Mouse (Mus musculus): ENCODE results near the gene Serpina3n. TPM values are rescaled to one million over a fixed set of nuclear protein-coding genes. Genes with fewer than 3 reads are reported as not detected.
"Not testable (repeated sequence)": the region's sequence is repeated elsewhere in the genome, so short reads cannot be mapped to it uniquely, and the experiment has no call there.

The Serpina3n gene
- polyA plus RNA-seq, 1 experiment from 2014 or later: 1.6 TPM

- no peaks in the 10 kb centered on the region for H3K9me3 ChIP-seq (ENCODE audit: control insufficient read depth, low read length)
- no peaks in the 10 kb centered on the region for H3K36me3 ChIP-seq (ENCODE audit: control insufficient read depth, insufficient read depth, low read length)
- H3K27me3 ChIP-seq (ENCODE audit: control insufficient read depth, insufficient read depth, low read length): no peaks in the 10 kb centered on the region
- no peak overlapping the region for H3K4me2 ChIP-seq (ENCODE audit: low read depth, low read length)
- H3K9ac ChIP-seq (replicated peaks; ENCODE audit: low read depth, low read length): no peak overlapping the region
- no peak for ATAC-seq (ENCODE audit: low read depth)
- no peaks in the 10 kb centered on the region for H3K4me1 ChIP-seq (ENCODE audit: control insufficient read depth, insufficient read depth, low read length)
- H3K4me3 ChIP-seq (ENCODE audit: low read depth, low read length): no peak overlapping the region
- no peak overlapping the region for H3K27ac ChIP-seq (ENCODE audit: low read depth, low read length)
These were observed 18.1 kb upstream of the Serpina3n start for GRCm38 (mm10) chr12:104388477-104388876.

- H3K27me3 ChIP-seq (ENCODE audit: control insufficient read depth, insufficient read depth, low read length); H3K9ac ChIP-seq (replicated peaks; ENCODE audit: low read depth, low read length); H3K36me3 ChIP-seq (ENCODE audit: control insufficient read depth, insufficient read depth, low read length); H3K27ac ChIP-seq (ENCODE audit: low read depth, low read length); H3K4me3 ChIP-seq (ENCODE audit: low read depth, low read length); H3K4me1 ChIP-seq (ENCODE audit: control insufficient read depth, insufficient read depth, low read length); H3K4me2 ChIP-seq (ENCODE audit: low read depth, low read length); H3K9me3 ChIP-seq (ENCODE audit: control insufficient read depth, low read length); ATAC-seq (ENCODE audit: low read depth): not testable (repeated sequence)
- WGBS: 73% methylated on average over 2 of the region's 2 CpGs
These were observed 15.5 kb upstream of the Serpina3n start for GRCm38 (mm10) chr12:104391057-104391456.

- Histone ChIP-seq H3K27ac (ENCODE audit: low read depth, low read length) (no peak overlapping the region), H3K36me3 (ENCODE audit: control insufficient read depth, insufficient read depth, low read length) (no peaks in the 10 kb centered on the region), H3K9me3 (ENCODE audit: control insufficient read depth, low read length) (no peaks in the 10 kb centered on the region), H3K27me3 (ENCODE audit: control insufficient read depth, insufficient read depth, low read length) (no peaks in the 10 kb centered on the region), H3K4me2 (ENCODE audit: low read depth, low read length) (no peak overlapping the region), H3K4me3 (ENCODE audit: low read depth, low read length) (no peak overlapping the region), H3K4me1 (ENCODE audit: control insufficient read depth, insufficient read depth, low read length) (no peaks in the 10 kb centered on the region), H3K9ac (replicated peaks; ENCODE audit: low read depth, low read length) (no peak overlapping the region)
- WGBS: 89% methylated on average over 5 of the region's 5 CpGs
- ATAC-seq (ENCODE audit: low read depth): no peak
These were observed 2.6 kb upstream of the Serpina3n start for GRCm38 (mm10) chr12:104403968-104404367.

GRCm38 (mm10) chr12:104412507-104412906 lies 6.0 kb downstream of the Serpina3n start:
- H3K9me3 ChIP-seq (ENCODE audit: control insufficient read depth, low read length): no peaks in the 10 kb centered on the region
- no peak overlapping the region for H3K4me3 ChIP-seq (ENCODE audit: low read depth, low read length)
- H3K4me2 ChIP-seq (ENCODE audit: low read depth, low read length): no peak overlapping the region
- H3K36me3 ChIP-seq (ENCODE audit: control insufficient read depth, insufficient read depth, low read length): no peaks in the 10 kb centered on the region
- 94% methylated on average over 6 of the region's 6 CpGs for WGBS
- ATAC-seq (ENCODE audit: low read depth): no peak
- no peaks in the 10 kb centered on the region for H3K4me1 ChIP-seq (ENCODE audit: control insufficient read depth, insufficient read depth, low read length)
- H3K27me3 ChIP-seq (ENCODE audit: control insufficient read depth, insufficient read depth, low read length): no peaks in the 10 kb centered on the region
- H3K27ac ChIP-seq (ENCODE audit: low read depth, low read length): no peak overlapping the region
- H3K9ac ChIP-seq (replicated peaks; ENCODE audit: low read depth, low read length): no peak overlapping the region

DNA sequence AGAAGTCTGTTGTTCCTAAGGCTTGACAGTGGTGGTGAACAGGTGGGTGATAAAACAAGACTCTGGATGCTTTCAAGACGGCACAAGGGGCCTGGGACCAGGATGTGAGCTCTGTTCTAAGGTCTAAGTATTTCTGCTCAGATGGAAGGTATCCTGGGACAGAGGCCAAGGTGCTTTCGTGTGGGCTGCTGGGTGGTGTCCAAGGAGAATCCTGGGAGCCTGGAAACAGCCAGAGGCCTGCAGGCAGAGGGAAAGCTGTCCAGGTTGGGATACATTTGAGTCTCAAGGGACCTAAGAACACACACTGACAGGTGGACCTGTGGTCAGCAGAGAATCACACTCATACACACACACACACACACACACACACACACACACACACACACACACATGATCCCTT lies 8.0 kb downstream of the Serpina3n start:
- Histone ChIP-seq H3K9me3 (ENCODE audit: control insufficient read depth, low read length) (no peaks in the 10 kb centered on the region), H3K9ac (replicated peaks; ENCODE audit: low read depth, low read length) (no peak overlapping the region), H3K36me3 (ENCODE audit: control insufficient read depth, insufficient read depth, low read length) (no peaks in the 10 kb centered on the region), H3K27me3 (ENCODE audit: control insufficient read depth, insufficient read depth, low read length) (no peaks in the 10 kb centered on the region), H3K4me3 (ENCODE audit: low read depth, low read length) (no peak overlapping the region), H3K27ac (ENCODE audit: low read depth, low read length) (no peak overlapping the region), H3K4me1 (ENCODE audit: control insufficient read depth, insufficient read depth, low read length) (no peaks in the 10 kb centered on the region), H3K4me2 (ENCODE audit: low read depth, low read length) (no peak overlapping the region)
- 66% methylated on average over 2 of the region's 2 CpGs for WGBS
- no peak for ATAC-seq (ENCODE audit: low read depth)

DNA sequence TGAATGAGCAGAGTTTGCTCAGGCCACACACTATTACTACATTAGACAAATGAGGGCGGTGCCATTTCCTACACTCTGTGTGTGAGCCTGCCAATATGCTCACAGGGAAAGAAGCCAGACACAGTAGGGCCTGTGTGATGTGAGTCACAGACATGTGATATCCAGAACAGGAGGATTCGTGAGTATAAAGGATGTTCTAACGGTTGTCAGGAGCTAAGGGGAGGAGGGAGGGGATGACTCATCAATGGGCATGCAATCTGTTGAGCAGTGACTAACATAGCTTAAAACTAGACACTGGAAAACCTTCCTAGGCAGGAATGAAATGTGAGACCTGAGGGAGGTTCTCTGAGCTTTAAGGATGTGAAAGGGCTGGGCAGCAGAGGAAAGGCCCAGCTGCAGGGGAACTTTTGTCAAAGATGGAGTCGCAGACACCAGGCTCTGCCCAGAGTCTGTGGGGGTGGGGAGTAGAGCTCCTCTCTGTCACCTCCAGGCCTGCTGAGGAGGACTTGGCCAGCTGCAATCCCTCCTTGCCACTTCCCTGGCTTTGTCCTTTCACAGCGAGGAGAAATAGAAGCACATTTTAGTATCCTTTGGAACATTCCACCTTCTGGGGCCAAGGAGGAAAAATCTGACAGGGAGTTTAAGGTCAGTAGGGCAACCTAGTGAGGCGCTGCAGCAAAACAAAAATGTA lies 9.2 kb downstream of the Serpina3n start:
- no peak for ATAC-seq (ENCODE audit: low read depth)

GRCm38 (mm10) chr12:104418340-104419135 lies 12.0 kb downstream of the Serpina3n start:
- Histone ChIP-seq H3K4me3 (ENCODE audit: low read depth, low read length) (peak overlapping the region; percentile 19; the same call in 1 of the 2 replicates), H3K36me3 (ENCODE audit: control insufficient read depth, insufficient read depth, low read length) (no peaks in the 10 kb centered on the region), H3K4me1 (ENCODE audit: control insufficient read depth, insufficient read depth, low read length) (no peaks in the 10 kb centered on the region), H3K9ac (replicated peaks; ENCODE audit: low read depth, low read length) (no peak overlapping the region; the same call in 1 of the 2 replicates), H3K9me3 (ENCODE audit: control insufficient read depth, low read length) (no peaks in the 10 kb centered on the region), H3K4me2 (ENCODE audit: low read depth, low read length) (peak overlapping the region; percentile 49), H3K27ac (ENCODE audit: low read depth, low read length) (no peak overlapping the region), H3K27me3 (ENCODE audit: control insufficient read depth, insufficient read depth, low read length) (no peaks in the 10 kb centered on the region)
- peak; percentile 79 for ATAC-seq (ENCODE audit: low read depth)
- 21% methylated on average over 15 of the region's 17 CpGs for WGBS

More for the DNA sequence above, 9.2 kb downstream of the Serpina3n start:
- WGBS: 58% methylated on average over 6 of the region's 6 CpGs
- Histone ChIP-seq H3K27me3 (ENCODE audit: control insufficient read depth, insufficient read depth, low read length) (no peaks in the 10 kb centered on the region), H3K9me3 (ENCODE audit: control insufficient read depth, low read length) (no peaks in the 10 kb centered on the region), H3K4me2 (ENCODE audit: low read depth, low read length) (no peak overlapping the region), H3K4me1 (ENCODE audit: control insufficient read depth, insufficient read depth, low read length) (no peaks in the 10 kb centered on the region), H3K9ac (replicated peaks; ENCODE audit: low read depth, low read length) (no peak overlapping the region), H3K4me3 (ENCODE audit: low read depth, low read length) (no peak overlapping the region), H3K27ac (ENCODE audit: low read depth, low read length) (no peak overlapping the region), H3K36me3 (ENCODE audit: control insufficient read depth, insufficient read depth, low read length) (no peaks in the 10 kb centered on the region)

DNA sequence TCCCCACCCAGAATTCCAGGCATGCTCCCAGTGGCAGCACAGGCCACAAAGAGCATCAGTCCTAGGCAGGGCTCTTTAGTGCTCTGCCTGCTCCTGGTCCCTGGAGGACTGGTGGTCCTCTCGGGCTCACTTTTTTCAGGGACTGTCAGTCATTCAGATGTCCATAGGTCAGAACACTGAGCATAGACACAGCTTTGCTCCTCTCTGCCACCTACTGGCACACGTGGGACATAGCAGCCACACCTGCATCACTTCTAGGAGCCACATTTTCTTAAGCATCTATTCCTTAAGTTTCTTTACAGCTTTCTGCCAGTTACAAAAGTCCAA lies 12.6 kb downstream of the Serpina3n start:
- WGBS: 7% methylated on average over 2 of the region's 2 CpGs
- peak; percentile 42; the same call in 1 of the 2 replicates for ATAC-seq (ENCODE audit: low read depth)
- no peak overlapping the region for H3K4me2 ChIP-seq (ENCODE audit: low read depth, low read length)

DNA sequence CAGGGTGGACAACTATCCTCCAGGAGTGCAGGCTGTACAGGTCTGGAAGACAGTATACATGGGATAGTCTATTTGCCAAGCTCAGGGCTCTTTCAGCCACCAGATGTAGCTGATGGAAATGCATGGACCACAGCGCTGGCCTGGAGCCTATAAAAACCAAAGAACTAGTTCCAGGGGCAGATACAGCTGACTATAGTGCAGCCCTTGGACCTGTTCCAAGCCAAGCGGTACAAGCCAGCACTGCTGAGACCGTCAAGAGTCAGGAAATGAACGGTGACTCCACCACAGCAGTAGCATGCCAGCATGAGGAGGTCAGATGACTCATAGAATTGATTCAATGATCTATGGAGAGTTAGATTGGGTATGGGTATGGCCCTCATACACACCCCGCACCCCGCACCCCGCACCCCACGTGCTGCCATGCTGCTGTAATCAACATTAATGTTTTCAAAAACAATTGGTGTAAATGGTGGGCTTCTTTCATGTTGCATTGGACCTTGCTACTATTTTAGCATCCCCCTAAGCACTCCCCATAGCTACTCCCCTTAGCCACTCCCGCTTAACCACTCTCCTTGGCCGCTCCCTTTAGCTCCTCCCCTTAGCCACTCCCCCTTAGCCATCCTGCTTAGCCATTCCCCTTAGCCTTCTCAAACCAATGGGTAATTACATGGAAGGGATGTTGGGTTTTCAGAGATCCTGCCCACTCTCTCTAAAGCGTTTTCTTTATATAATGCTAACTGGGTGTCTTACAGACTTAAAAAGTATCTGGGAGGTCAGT lies 16.3 kb downstream of the Serpina3n start:
- Histone ChIP-seq H3K9ac (replicated peaks; ENCODE audit: low read depth, low read length) (no peak overlapping the region), H3K4me1 (ENCODE audit: control insufficient read depth, insufficient read depth, low read length) (no peaks in the 10 kb centered on the region), H3K9me3 (ENCODE audit: control insufficient read depth, low read length) (no peaks in the 10 kb centered on the region), H3K4me2 (ENCODE audit: low read depth, low read length) (no peak overlapping the region), H3K27ac (ENCODE audit: low read depth, low read length) (no peak overlapping the region), H3K27me3 (ENCODE audit: control insufficient read depth, insufficient read depth, low read length) (no peaks in the 10 kb centered on the region), H3K4me3 (ENCODE audit: low read depth, low read length) (no peak overlapping the region), H3K36me3 (ENCODE audit: control insufficient read depth, insufficient read depth, low read length) (no peaks in the 10 kb centered on the region)
- ATAC-seq (ENCODE audit: low read depth): no peak; the same call in 1 of the 2 replicates
- 72% methylated on average over 11 of the region's 11 CpGs for WGBS

More for the DNA sequence above, 12.6 kb downstream of the Serpina3n start:
- Histone ChIP-seq H3K4me3 (ENCODE audit: low read depth, low read length) (no peak overlapping the region), H3K36me3 (ENCODE audit: control insufficient read depth, insufficient read depth, low read length) (no peaks in the 10 kb centered on the region), H3K27me3 (ENCODE audit: control insufficient read depth, insufficient read depth, low read length) (no peaks in the 10 kb centered on the region), H3K9me3 (ENCODE audit: control insufficient read depth, low read length) (no peaks in the 10 kb centered on the region), H3K27ac (ENCODE audit: low read depth, low read length) (no peak overlapping the region), H3K9ac (replicated peaks; ENCODE audit: low read depth, low read length) (no peak overlapping the region), H3K4me1 (ENCODE audit: control insufficient read depth, insufficient read depth, low read length) (no peaks in the 10 kb centered on the region)
